Mouse (Mus musculus) midbrain, embryonic 13.5 days (tissue): ENCODE data around the gene Olr1. TPM values are rescaled to one million over a fixed set of nuclear protein-coding genes. Genes with fewer than 3 reads are reported as not detected.
A peak's percentile ranks its signal among the peaks of the same experiment; 100 is the strongest.

ENCODE experiments used
- ATAC-seq: fragments of 200-750 bp; cut with Nextera tagmentation; 2 replicates; pipeline ENCODE4 v1.8.0; 2017; ENCODE audit warnings: mild to moderate bottlenecking, moderate TSS enrichment, moderate library complexity
- H3K27ac ChIP-seq: fragments of 300-500 bp; sonication (generic); 2 replicates; pipeline ENCODE4 v1.5.1; 2015; ENCODE audit warnings: inconsistent platforms, mild to moderate bottlenecking, moderate library complexity
- H3K27me3 ChIP-seq: fragments of 300-500 bp; sonication (generic); 2 replicates; pipeline ENCODE4 v1.6.1; 2015; ENCODE audit warnings: mild to moderate bottlenecking, inconsistent platforms
- H3K36me3 ChIP-seq: fragments of 300-500 bp; sonication (generic); 2 replicates; pipeline ENCODE4 v1.6.1; 2015; ENCODE audit warnings: mild to moderate bottlenecking, inconsistent platforms
- H3K4me1 ChIP-seq: fragments of 300-500 bp; sonication (generic); replicated peaks from 2 replicates; pipeline ENCODE4 v1.6.1; 2015; ENCODE audit warnings: inconsistent platforms
- H3K4me2 ChIP-seq: fragments of 300-500 bp; sonication (generic); replicated peaks from 2 replicates; pipeline ENCODE4 v1.6.1; 2015; ENCODE audit warnings: moderate library complexity, mild to moderate bottlenecking, inconsistent platforms
- H3K4me3 ChIP-seq: fragments of 300-500 bp; sonication (generic); replicated peaks from 2 replicates; pipeline ENCODE4 v1.5.1; 2015; ENCODE audit warnings: mild to moderate bottlenecking, inconsistent platforms
- H3K9ac ChIP-seq: fragments of 300-500 bp; sonication (generic); replicated peaks from 2 replicates; pipeline ENCODE4 v1.6.1; 2015; ENCODE audit warnings: mild to moderate bottlenecking, inconsistent platforms
- H3K9me3 ChIP-seq: fragments of 300-500 bp; sonication (generic); 2 replicates; pipeline ENCODE4 v1.6.1; 2016; ENCODE audit warnings: mild to moderate bottlenecking, inconsistent platforms
- WGBS: fragments of 180-500 bp; shearing (Covaris S2); methylation state at CpG from one replicate; pipeline ENCODE4 v1.1.7; 2015; 5-methylcytosine and 5-hydroxymethylcytosine counted together
- polyA plus RNA-seq: library from polyadenylated mRNA; unstranded; fragments of >200 nt; fragmentation: Nextera tagmentation; extraction: Ambion mirVana; gene quantifications from 2 replicates; pipeline ENCODE4 v1.2.1, GENCODE M21; 2015

Gene Olr1
- polyA plus RNA-seq, result not detected in 2 replicates

DNA sequence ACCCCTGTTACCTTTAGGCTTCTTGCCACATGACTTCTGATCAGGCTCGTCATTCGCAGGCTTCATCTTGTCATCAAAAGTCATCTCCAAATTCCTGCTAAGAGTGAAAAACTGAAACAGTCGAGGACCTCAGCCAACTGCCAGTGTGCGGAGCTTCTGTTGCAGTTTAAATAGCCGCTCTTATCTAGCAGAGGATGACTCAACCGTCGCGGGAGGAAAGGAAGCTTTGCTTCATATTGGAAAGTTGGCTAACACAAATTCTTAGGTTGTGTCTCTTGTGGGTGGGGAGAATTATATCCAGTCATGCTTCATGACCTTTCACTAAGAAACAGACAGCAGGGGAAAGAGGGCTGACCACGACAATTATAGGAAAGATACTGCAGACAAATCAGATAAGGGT is at the start of gene Olr1:
Gene Olr1, minus strand, starts transcription at position 142 of the 400 bp plus-strand sequence.
- Histone ChIP-seq H3K9ac (no peak within 1 kb of the TSS), H3K9me3 (no peaks in the 10 kb centered on the region; the same call in 1 of the 2 replicates), H3K27ac (no peak within 1 kb of the TSS), H3K36me3 (no peaks in the 10 kb centered on the region), H3K4me3 (no peak within 1 kb of the TSS), H3K27me3 (no peaks in the 10 kb centered on the region), H3K4me2 (no peak within 1 kb of the TSS), H3K4me1 (no peaks in the 10 kb centered on the region)
- 89% methylated on average over 9 of the region's 9 CpGs for WGBS
- no peak for ATAC-seq

DNA sequence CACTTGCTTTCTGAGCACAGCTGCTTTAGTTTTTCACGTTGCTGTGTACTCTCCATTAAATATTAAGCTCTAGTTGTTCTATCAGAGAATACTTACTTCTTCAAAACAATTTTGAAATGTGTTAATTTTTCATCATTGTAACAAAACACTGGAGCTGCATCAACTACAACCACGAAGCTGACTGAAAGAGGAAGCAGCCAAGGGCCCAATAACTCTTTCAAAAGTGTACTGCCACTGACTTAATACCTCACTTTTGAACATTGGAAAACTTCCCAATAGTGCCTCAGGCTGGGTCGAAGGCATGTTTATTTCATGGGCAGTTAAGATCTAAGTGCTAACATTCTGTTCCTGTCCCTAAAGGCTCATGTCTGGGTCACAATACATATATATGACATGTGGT is 41.0 kb upstream of the Olr1 start:
- Histone ChIP-seq H3K4me1 (0 out of 2 replicates have a peak, but pooled peaks cover 3% of the 10 kb centered on the region), H3K27ac (no peak overlapping the region), H3K9ac (no peak overlapping the region), H3K4me2 (no peak overlapping the region), H3K36me3 (no peaks in the 10 kb centered on the region), H3K4me3 (no peak overlapping the region), H3K9me3 (no peaks in the 10 kb centered on the region), H3K27me3 (no peaks in the 10 kb centered on the region)
- WGBS, result 76% methylated on average over 3 of the region's 3 CpGs
- no peak for ATAC-seq

DNA sequence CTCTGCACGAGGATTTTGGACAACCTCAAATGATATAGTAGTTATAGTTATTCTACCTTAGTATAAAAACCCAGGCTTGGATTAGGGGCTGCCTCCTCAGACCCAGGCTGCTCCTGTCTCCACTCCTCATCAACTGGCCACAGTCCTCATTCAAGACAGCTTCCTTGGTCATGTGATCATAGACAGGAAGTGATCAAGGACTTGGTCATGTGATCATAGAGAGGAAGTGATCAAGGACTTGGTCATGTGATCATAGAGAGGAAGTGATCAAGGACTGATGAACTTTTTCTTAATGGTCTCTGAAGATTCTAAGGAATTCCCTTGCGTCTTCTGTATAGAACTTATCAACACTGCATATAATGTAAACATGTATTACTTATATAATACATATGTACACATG is 40.3 kb upstream of the Olr1 start:
- Histone ChIP-seq H3K4me2 (no peak overlapping the region), H3K9ac (no peak overlapping the region), H3K27me3 (no peaks in the 10 kb centered on the region), H3K9me3 (no peaks in the 10 kb centered on the region), H3K4me3 (no peak overlapping the region), H3K27ac (no peak overlapping the region), H3K36me3 (peaks cover 4% of the 10 kb centered on the region; the same call in 1 of the 2 replicates), H3K4me1 (0 out of 2 replicates have a peak, but pooled peaks cover 3% of the 10 kb centered on the region)
- ATAC-seq, result no peak
- 89% methylated on average over 2 of the region's 2 CpGs for WGBS

DNA sequence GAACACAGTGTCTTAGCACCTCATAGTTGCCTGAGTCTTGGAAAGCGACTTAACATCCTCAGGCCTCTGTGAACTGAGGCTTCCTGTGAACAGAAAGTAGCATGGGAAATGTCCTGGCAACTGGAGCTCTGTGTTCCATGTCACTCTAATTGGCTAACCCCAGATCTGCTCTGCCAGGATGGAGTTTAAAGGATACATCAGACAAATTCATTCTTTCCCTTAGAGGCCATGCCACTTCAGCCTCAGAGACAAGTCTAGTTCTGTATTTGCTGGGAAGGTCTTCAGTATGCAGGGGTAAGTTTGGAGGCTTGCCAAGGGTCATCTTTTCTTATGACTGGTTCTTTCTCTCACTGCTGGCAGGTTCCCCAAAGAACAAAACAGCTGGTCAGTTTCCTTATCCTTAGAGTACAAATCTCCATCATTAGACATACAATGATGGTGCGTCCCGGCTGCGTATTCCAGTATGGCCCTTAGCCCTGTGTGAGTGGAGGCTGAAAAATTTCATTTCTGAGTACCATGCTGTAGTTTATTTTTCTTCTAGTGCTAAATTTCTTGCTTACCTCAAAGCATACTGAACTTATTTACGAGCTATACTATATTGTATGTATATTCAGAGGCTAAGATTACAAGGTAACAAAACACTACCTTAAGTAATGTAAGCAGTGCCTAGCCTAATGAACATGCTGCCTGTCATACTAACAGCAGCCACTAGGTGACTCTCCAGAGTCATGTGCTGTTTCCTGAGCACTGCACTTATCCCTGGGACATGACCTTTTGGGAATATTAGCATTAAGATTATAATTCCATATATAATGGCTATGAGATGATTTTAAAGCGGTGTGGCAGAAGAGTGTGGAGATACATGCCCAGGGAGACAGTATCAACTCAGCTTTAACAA is 37.0 kb upstream of the Olr1 start:
- Histone ChIP-seq H3K27ac (no peak overlapping the region), H3K9ac (no peak overlapping the region), H3K9me3 (no peaks in the 10 kb centered on the region), H3K36me3 (peaks cover 36% of the 10 kb centered on the region), H3K4me1 (peaks cover 9% of the 10 kb centered on the region), H3K4me3 (no peak overlapping the region), H3K27me3 (no peaks in the 10 kb centered on the region), H3K4me2 (no peak overlapping the region)
- WGBS, result 62% methylated on average over 6 of the region's 6 CpGs
- peak; percentile 81 for ATAC-seq

DNA sequence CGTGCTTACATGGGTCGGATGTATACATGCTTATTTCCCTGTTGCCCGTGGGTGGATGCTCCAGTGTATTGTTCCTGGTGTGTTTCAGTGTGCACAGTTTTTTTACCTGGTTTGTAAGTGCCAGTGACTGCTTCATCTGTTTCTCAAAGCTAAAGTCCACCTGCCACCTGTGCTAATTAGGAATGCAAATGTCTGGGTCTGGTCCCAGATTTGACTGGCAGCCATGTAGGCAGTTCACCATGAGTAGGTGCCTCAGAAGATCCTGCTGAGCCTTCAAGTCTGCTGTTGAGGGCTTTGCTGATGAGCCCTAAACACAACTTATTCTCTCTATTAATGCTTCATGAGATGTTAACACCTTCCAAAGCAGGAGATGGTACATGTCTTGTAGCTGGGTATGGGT is 35.6 kb upstream of the Olr1 start:
- peaks cover 48% of the 10 kb centered on the region for H3K36me3 ChIP-seq
- H3K4me3 ChIP-seq, result no peak overlapping the region
- ATAC-seq, result no peak
- no peaks in the 10 kb centered on the region for H3K27me3 ChIP-seq
- no peaks in the 10 kb centered on the region for H3K9me3 ChIP-seq
- H3K9ac ChIP-seq, result no peak overlapping the region
- no peak overlapping the region for H3K27ac ChIP-seq
- H3K4me2 ChIP-seq, result no peak overlapping the region
- 86% methylated on average over 3 of the region's 3 CpGs for WGBS
- peaks cover 9% of the 10 kb centered on the region for H3K4me1 ChIP-seq

DNA sequence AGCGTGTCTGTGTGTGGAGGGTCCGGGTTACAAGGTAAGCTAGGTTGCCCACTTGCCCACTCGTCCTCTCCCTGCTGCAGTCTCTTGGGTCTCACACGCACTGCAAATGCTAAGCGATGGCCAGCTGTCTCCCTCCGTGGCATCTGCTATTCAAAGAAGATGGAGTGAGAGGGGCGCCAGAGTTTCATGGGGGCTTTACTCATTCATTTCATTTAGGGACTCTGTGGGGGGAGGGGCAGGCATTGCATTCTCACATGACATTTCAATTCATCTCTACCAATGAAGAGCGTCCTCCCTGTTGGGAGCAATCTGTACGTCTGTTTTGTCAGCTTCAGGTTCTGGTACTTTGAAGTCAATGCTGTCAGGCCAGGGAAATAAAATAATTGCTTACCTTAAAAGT is 35.0 kb upstream of the Olr1 start:
- H3K4me2 ChIP-seq, result no peak overlapping the region
- peaks cover 52% of the 10 kb centered on the region for H3K36me3 ChIP-seq
- peaks cover 13% of the 10 kb centered on the region for H3K4me1 ChIP-seq
- H3K9me3 ChIP-seq, result no peaks in the 10 kb centered on the region
- no peak overlapping the region for H3K9ac ChIP-seq
- ATAC-seq, result no peak
- H3K4me3 ChIP-seq, result no peak overlapping the region
- 51% methylated on average over 9 of the region's 9 CpGs for WGBS
- no peak overlapping the region for H3K27ac ChIP-seq
- no peaks in the 10 kb centered on the region for H3K27me3 ChIP-seq

DNA sequence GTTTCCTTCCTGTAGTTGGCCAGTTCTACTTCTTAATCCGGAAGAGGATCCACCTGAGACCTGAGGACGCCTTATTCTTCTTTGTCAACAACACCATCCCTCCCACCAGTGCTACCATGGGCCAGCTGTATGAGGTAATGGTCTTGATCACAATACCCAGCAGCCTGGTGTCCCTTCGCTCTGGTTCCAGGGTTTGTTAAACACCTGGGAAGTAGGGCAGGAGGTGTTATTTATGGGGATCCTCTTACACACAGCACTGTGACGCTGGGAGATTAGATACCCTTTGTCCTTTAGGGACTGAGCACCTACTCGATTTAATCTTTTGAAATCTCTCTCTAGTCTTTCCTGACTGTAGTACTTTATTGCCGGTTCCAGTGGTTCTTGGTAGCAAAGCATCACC is 31.6 kb upstream of the Olr1 start:
- no peak overlapping the region for H3K9ac ChIP-seq
- no peak overlapping the region for H3K27ac ChIP-seq
- H3K36me3 ChIP-seq, result peaks cover 52% of the 10 kb centered on the region
- peaks cover 36% of the 10 kb centered on the region for H3K4me1 ChIP-seq
- WGBS, result 85% methylated on average over 6 of the region's 6 CpGs
- ATAC-seq, result no peak
- H3K4me2 ChIP-seq, result no peak overlapping the region
- H3K9me3 ChIP-seq, result no peaks in the 10 kb centered on the region
- H3K4me3 ChIP-seq, result no peak overlapping the region
- H3K27me3 ChIP-seq, result no peaks in the 10 kb centered on the region

DNA sequence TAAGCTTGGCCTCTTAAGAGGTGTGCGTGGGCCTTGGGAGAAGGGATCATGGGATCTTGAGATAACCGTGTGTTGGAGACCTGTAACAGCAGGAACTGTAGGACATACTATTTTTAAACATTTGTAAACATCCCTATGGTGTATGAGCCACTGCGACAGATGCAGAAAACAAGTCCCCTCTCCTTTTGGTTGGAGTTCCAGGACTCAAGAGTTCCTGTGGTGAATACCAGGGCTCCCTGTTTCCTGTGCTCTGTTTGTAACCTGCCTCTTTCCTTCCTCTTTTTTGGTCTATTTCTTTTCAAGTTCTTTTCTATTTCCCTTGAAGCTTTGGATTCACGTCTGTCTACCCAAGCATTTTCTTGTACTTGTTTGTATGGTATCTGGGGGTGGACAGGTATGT is 28.8 kb upstream of the Olr1 start:
- no peaks in the 10 kb centered on the region for H3K9me3 ChIP-seq
- H3K9ac ChIP-seq, result no peak overlapping the region
- no peak overlapping the region for H3K27ac ChIP-seq
- H3K4me3 ChIP-seq, result peak overlapping the region; percentile 88
- 86% methylated on average over 4 of the region's 4 CpGs for WGBS
- H3K4me1 ChIP-seq, result peaks cover 37% of the 10 kb centered on the region
- H3K36me3 ChIP-seq, result peaks cover 34% of the 10 kb centered on the region
- ATAC-seq, result no peak
- H3K27me3 ChIP-seq, result no peaks in the 10 kb centered on the region
- H3K4me2 ChIP-seq, result peak overlapping the region; percentile 71

DNA sequence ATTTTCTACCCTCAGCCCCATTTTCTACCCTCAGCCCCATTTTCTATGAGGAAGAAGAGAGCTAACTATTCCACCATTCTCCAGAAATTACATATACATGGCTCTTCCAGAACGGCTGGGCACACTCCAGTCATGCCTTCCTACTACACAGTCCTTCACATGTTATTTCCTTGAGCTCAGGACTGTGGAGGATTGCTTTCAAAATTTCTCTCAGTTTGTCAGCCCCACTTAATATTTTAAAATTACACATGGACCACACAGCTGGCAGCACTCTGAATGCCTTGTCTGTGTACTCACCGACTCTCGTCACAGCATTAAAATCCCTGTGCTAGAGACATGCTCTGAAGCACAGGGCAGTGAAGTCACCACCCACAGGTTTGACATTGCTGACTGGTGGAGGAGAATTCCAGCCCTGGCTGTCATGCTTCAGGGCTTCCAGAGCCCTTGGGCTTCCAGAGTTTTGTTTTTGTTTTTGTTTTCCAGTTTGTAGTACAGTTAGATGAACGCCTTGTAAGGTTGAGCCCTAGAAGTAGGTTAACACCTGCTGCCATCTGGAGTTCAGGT is 27.7 kb upstream of the Olr1 start:
- peak; percentile 37 for ATAC-seq
- H3K4me3 ChIP-seq, result peak overlapping the region; percentile 88
- no peaks in the 10 kb centered on the region for H3K27me3 ChIP-seq
- WGBS, result 51% methylated on average over 4 of the region's 4 CpGs
- H3K36me3 ChIP-seq, result peaks cover 24% of the 10 kb centered on the region
- peaks cover 37% of the 10 kb centered on the region for H3K4me1 ChIP-seq
- peak overlapping the region; percentile 92 for H3K9ac ChIP-seq
- peak overlapping the region; percentile 88 for H3K27ac ChIP-seq
- no peaks in the 10 kb centered on the region for H3K9me3 ChIP-seq
- peak overlapping the region; percentile 71 for H3K4me2 ChIP-seq

DNA sequence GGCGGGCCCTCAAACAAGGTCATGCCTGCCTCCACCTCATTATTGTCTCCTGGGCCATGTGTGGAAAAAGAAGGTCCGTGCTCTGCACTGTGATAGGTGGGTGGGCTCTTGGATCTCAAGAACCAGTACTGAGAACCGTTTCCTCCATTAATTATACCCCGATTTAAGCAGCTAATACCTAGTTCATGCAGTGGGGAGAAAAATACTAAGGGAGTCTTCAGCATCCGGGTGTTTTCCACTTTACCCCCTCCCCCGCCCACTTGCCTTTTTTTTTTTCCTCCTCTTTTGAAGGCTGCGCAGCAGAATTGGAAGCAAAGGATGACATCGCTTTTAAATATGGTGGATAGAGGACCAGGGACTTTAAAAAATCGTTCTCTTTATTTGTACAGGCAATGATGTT is 27.1 kb upstream of the Olr1 start:
- Histone ChIP-seq H3K27ac (peak overlapping the region; percentile 88), H3K27me3 (no peaks in the 10 kb centered on the region), H3K9me3 (no peaks in the 10 kb centered on the region), H3K36me3 (peaks cover 18% of the 10 kb centered on the region), H3K9ac (peak overlapping the region; percentile 92), H3K4me1 (peaks cover 37% of the 10 kb centered on the region), H3K4me2 (peak overlapping the region; percentile 71), H3K4me3 (peak overlapping the region; percentile 88)
- 11% methylated on average over 9 of the region's 9 CpGs for WGBS
- peak; percentile 72 for ATAC-seq

DNA sequence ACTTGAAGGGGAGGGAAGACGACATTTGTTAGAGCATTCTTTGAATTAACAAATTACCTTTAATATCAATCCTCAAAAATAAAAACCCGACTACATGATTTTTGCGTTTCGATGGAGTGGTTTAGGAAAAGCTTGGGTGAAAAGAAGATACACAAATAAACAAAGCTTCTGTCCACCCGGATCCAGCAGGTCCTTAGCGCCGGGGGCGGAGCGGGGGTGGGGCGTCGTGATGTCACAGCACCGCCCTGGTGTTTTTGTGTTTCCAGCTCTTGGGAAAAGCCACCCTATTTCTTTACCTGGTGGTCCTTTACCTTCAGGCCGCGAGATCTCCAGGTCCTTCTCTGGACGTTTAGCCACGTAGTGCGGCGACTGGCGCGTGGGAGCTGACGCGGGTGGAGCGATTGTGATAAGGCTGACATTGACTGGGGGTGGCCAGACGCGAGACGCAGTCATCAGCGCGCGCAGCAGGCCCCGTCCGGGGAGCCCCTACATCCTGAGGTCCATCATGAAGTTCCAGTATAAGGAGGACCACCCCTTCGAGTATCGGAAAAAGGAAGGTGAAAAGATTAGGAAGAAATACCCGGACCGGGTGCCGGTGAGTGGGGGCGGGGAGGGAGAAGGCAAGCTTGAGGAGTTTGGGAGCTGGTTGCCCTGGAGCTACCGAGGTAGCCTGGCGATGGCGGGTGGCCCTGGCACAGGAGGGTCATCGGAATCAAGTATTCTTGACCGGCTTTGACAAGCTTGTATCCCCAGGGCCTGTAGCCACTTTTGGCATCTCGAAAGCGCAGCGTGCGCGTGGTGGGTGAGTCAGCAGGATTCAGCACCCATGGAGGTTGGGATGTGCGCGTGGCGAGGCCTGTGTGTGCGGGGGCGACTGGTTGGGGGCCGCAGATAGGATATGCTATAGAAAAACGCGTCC is 26.2 kb upstream of the Olr1 start, which contains the start of gene Gabarapl1:
Gene Gabarapl1, plus strand, starts transcription at position 219 of the 919 bp plus-strand sequence.
- 1% methylated on average over 55 of the region's 55 CpGs for WGBS
- Histone ChIP-seq H3K36me3 (peaks cover 9% of the 10 kb centered on the region), H3K4me3 (peak within 1 kb of the TSS; percentile 88), H3K9ac (peak within 1 kb of the TSS; percentile 92), H3K4me1 (peaks cover 37% of the 10 kb centered on the region), H3K27ac (peak within 1 kb of the TSS; percentile 88), H3K27me3 (no peaks in the 10 kb centered on the region), H3K4me2 (peak within 1 kb of the TSS; percentile 71), H3K9me3 (no peaks in the 10 kb centered on the region)
- ATAC-seq, result peak; percentile 84
